In genomic region chr5:8367614-8368327, GRCm38 (mm10) we compare ENCODE assay signal across 8 mouse cellular contexts. TPM values are rescaled to one million over a fixed set of nuclear protein-coding genes. Genes with fewer than 3 reads are reported as not detected.
DNase-seq lines count a peak whose midpoint lies in the region; ATAC-seq lines count a peak whose summit lies in the region.

Gene Adam22, minus strand, starts transcription at chr5:8368160.

- peak within 1 kb of the TSS; percentile 62 for H3K4me3 ChIP-seq in intestine, embryonic 14.5 days (ENCODE audit: low read depth, low read length)

- intact Hi-C loops in gastrocnemius, postnatal 36 days (cut with DNase I) = loop anchor here (10.0 kb wide), 1 partner anchor 203 kb away; no protein-coding TSS in a partner anchor

- peak within 1 kb of the TSS; percentile 72 for H3K4me2 ChIP-seq in intestine, embryonic 14.5 days (ENCODE audit: low read length)

- H3K9ac ChIP-seq in intestine, embryonic 14.5 days (ENCODE audit: low read length) = peak within 1 kb of the TSS; percentile 55

- no peaks in the 10 kb centered on the region for H3K36me3 ChIP-seq in intestine, embryonic 14.5 days (ENCODE audit: control insufficient read depth, insufficient read depth, low read length)

- H3K27ac ChIP-seq in intestine, embryonic 14.5 days (ENCODE audit: low read depth) = no peak within 1 kb of the TSS

- no peaks in the 10 kb centered on the region for H3K4me1 ChIP-seq in intestine, embryonic 14.5 days (replicated peaks; ENCODE audit: control insufficient read depth, insufficient read depth, low read length)

- H3K27me3 ChIP-seq in intestine, embryonic 14.5 days (replicated peaks; ENCODE audit: control insufficient read depth, insufficient read depth, low read length) = 0 out of 2 replicates have a peak, but pooled peaks cover 7% of the 10 kb centered on the region

- ATAC-seq in intestine, embryonic 14.5 days (replicated peaks; ENCODE audit: low FRiP score, low TSS enrichment, low read depth) = peak; percentile 85

- DNase-seq in adrenal gland, postnatal 10 days = peak; percentile 84
- peak; percentile 85 for DNase-seq in embryo, embryonic 11 days
- peak; percentile 65 to 81 for DNase-seq in gastrocnemius, postnatal 36 days
- DNase-seq in intestine, embryonic 14.5 days (ENCODE audit: low spot score) = peak; percentile 83
- peak; percentile 81 to 94 for DNase-seq in left cerebral cortex, adult 8-10 months (ENCODE audit: low spot score in 2 of 2)
- peak; percentile 67 for DNase-seq in lung, postnatal 36 days
- peak; percentile 97 for DNase-seq in right cerebral cortex, adult 18-20 months
- DNase-seq in adipocyte (ENCODE audit: low spot score) = no peak

- no peaks in the 10 kb centered on the region for H3K9me3 ChIP-seq in intestine, embryonic 14.5 days (ENCODE audit: control insufficient read depth, low read length)

- WGBS in intestine, embryonic 14.5 days = under 1% methylated on average over 55 of the region's 55 CpGs

RNA-seq across cellular contexts. Expression of gene Adam22, which starts in this region (rescaled TPM):
- total RNA-seq in adrenal gland, postnatal 10 days (2021) = 1 to 10 TPM; 5.2 to 6.8 TPM
- 1 to 10 TPM; 1.6 to 2.0 TPM for total RNA-seq in gastrocnemius, postnatal 36 days (2021)
- 10.5 and 11.0 TPM in 2 replicates for polyA plus RNA-seq in intestine, embryonic 14.5 days (2014; fragmentation: Nextera tagmentation; extraction: Ambion mirVana)
- 100 to 1,000 TPM; 194 to 214 (median 206) TPM for total RNA-seq in left cerebral cortex, adult 8-10 months (2022)

Comparison
In these comparisons a context has a peak if more than half of its experiments do, and no peak if none do; other contexts are left out.
1. RNA of gene Adam22 (total RNA-seq): 194 to 214 TPM in left cerebral cortex, adult 8-10 months; 5.2 to 6.8 TPM in adrenal gland, postnatal 10 days and 1.6 to 2.0 TPM in gastrocnemius, postnatal 36 days; every median in the first group is over 10 times any median in the second.